Mouse (Mus musculus) testis, postnatal 14 days (tissue): ENCODE results near the gene Edc3.

ENCODE experiments used
- DNase-seq: peaks from one replicate; pipeline ENCODE4 v3.0.0; 2021; ENCODE audit warnings: low spot score

Edc3 gene

GRCm38 (mm10) chr9:57708068-57708719 lies at the start of gene Edc3:
Gene Edc3, plus strand, starts transcription at chr9:57708540.
- DNase-seq = peak; percentile 88

DNA sequence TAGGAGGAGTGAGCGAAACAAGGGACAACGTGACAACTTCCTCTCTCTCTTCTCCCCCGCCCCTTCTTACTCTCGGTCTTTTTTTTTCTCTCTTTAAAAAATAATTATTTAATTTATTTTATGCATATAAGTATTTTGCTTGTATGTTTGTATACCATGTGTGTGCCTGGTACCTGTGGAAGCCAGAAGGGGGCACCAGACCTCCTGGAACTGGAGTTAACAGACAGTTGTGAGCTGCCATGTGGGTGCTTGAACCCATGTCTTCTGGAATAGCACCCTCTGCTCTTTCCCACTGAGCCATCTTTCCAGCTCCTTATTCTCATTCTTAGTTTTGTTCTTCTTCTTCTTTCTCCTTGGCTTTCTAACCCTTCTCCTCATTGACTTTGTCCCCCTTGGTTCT lies 49.4 kb upstream of the Edc3 start:
- no peak for DNase-seq

DNA sequence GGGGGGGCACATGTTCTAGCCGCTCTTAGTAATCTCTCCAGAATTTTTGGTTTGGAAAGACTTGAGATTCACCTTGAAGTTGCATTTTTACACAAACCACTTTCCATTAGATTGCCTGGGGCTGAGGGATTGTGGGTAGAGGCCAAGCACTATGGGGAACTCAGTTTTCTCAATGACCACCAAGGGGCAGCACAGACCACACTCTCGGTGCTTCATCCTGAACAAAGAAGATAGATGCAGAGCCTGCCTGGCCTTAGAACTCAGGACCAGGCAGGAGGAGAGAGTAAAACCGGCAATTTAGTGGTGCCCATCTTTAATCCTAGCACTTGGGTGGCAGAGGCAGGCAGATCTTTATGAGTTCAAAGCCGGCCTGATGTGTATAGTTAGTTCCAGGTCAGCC lies 48.6 kb upstream of the Edc3 start:
- no peak for DNase-seq

GRCm38 (mm10) chr9:57660501-57660900 lies 47.8 kb upstream of the Edc3 start:
- DNase-seq = no peak

DNA sequence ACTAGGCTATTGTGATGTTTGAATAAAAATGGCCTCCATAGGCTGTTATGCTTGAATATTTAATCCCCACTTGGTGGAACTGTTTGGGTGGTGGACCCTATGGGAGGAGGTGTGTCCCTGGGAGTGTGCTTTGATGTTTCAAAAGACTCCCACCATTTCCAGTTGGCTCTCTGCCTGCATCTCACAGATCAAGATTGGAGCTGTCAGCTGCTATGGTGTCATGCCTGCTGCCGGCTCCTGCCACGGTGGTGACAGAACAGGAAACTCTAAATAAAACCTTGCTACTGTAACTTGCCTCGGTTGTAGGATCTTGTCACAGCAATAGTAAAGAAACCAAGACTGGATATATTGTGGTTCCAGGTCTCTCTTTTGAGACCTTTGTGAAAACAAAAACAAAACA lies 46.8 kb upstream of the Edc3 start:
- DNase-seq = no peak

DNA sequence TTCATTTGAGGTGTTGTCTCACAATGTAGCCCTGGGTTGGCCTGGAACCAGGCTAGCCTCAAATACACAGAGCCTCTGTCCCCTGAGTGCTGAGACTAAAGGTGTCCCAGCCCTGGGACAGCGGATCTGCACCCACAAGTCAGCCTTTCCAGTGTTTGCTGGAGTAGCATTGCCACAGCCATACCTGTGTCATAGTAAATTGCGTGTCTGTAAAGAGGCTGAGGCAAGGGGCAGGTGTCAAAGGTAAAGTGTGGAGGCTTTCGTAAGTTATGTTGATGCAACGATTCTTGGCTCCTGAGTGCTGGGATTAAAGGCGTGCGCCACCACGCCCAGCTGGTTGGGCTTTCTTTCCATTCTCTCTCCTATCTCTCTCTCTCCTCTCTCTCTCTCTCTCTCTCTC lies 43.7 kb upstream of the Edc3 start:
- no peak for DNase-seq

GRCm38 (mm10) chr9:57666536-57666935 lies 41.8 kb upstream of the Edc3 start:
- no peak for DNase-seq

GRCm38 (mm10) chr9:57667136-57667535 lies 41.2 kb upstream of the Edc3 start:
- no peak for DNase-seq

- DNase-seq = no peak
These were observed 40.5 kb upstream of the Edc3 start for GRCm38 (mm10) chr9:57667817-57668216.

GRCm38 (mm10) chr9:57668277-57668676 lies 40.1 kb upstream of the Edc3 start:
- no peak for DNase-seq

DNA sequence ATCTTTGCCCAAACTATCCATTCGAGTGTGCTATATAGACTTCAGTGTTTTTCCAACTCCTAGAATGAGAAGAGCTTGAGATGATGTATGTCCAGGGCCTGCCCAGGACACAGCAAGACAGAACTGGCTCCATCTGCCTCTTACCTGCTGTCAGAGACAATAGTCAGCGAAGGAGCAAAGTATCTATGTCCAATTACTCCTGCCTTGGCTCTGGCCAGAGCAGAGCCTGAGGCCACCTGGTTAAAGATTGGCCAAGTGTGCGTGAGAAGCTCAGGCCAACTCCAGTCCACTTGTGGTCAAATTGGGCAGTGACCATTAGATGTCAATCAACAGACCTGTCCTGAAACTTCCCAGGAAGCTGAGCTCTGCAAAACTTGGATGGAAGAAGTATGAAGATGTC lies 38.8 kb upstream of the Edc3 start:
- DNase-seq = no peak

- no peak for DNase-seq
These were observed 37.3 kb upstream of the Edc3 start for GRCm38 (mm10) chr9:57671037-57671436.

DNA sequence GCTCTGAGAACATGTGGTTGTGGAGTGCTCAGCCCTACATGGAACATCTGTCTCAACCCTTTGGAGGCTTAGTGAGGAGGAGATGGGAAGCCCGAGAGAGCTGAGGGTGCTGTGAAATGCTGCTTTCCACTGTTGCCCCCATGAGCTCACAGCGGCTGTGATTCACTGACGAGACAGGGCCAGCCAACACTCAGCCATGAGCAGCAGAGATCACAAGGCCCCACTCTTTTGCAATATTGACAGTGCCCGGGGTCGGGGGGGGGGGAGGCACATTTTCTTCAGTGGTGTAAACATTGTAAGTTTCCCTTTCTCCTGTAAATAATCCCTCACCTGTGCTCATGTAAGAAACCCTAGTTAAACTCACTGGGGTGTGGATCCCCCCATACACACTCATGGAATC lies 36.8 kb upstream of the Edc3 start:
- DNase-seq = no peak

DNA sequence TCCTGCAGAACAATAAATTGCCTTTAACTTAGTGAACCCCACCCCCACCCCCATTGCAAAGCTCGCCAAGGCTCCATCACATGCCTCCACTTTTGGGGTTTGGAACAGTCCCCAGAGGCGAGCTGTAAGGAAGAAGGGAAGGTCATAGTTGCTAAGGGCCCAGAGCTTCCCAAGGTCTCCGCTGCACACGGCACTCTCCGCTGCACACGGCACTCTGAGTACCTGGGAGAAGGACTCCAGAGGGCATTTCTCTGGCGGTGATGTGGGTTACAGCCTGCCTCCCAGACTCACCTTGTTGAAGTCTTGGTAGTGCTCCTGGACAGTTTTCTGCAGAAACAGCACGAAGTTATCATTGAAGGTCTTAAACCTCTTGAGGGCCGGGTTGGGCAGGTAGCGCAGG lies 26.9 kb upstream of the Edc3 start:
- DNase-seq = peak; percentile 71

DNA sequence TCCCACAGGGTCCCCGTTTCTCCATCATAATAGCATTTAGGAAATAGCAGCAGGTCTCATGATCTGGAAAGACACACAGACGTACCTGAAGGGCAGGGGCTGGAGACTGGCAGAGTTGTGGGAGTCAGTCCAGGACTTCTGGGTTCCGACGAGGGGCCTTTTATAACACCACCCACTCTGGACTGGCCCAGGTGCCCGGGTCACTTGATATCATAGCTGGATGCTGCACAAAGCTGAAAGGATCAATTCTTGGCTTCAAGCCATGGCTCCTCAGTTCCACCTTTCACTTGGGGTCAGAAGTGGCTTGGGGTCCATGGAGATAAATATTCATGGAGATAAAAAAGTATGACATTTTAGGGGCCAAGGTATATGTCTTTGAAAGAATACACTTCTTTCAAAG lies 24.8 kb upstream of the Edc3 start, which contains the start of gene Cyp1a2:
Gene Cyp1a2, minus strand, starts transcription at position 184 of the 400 bp plus-strand sequence.
- no peak for DNase-seq

GRCm38 (mm10) chr9:57686011-57686410 lies 22.3 kb upstream of the Edc3 start:
- DNase-seq = no peak

- DNase-seq = no peak
These were observed 20.6 kb upstream of the Edc3 start, which contains the start of gene Cyp1a1 for GRCm38 (mm10) chr9:57687751-57688150. Gene Cyp1a1, plus strand, starts transcription at chr9:57687928.

DNA sequence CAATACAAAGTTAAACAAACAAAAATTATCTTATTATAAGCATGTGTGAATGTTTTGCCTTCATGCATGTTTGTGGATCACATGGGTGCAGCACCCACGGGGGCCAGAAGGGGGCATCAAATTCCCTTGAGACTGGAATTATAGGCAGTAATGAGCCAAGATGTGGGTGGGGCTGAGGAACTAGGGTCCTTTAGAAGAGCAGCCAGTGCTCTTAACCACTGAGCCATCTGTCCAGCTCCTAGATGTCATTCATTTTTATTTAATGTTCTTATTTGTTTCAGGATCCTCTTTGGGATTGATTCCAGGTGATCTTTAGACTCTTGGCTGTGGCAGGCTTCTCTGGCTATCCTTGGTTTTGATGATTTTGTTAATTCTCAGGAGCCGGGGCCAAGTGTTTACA lies 20.2 kb upstream of the Edc3 start:
- DNase-seq = no peak

GRCm38 (mm10) chr9:57688606-57689005 lies 19.7 kb upstream of the Edc3 start:
- DNase-seq = no peak

- no peak for DNase-seq
These were observed 14.2 kb upstream of the Edc3 start for GRCm38 (mm10) chr9:57694108-57694507.

- no peak for DNase-seq
These were observed 11.7 kb upstream of the Edc3 start for GRCm38 (mm10) chr9:57696380-57697285.

- DNase-seq = no peak
These were observed 11.0 kb upstream of the Edc3 start for GRCm38 (mm10) chr9:57697380-57697779.

- no peak for DNase-seq
These were observed 9.7 kb upstream of the Edc3 start for GRCm38 (mm10) chr9:57698466-57699150.
